Mouse (Mus musculus) small intestine, adult 2 months (tissue): Measurements from ENCODE around the gene Mindy2.

Experiments used
- CTCF ChIP-seq: fragments of 200-500 bp; IDR thresholded peaks from 2 replicates; pipeline ENCODE4 v1.5.1; 2012; ENCODE audit warnings: low read depth, mild to moderate bottlenecking, control low read depth, inconsistent platforms, low read length, moderate library complexity, mixed read lengths; ENCODE audit not compliant: insufficient replicate concordance, insufficient read length; ENCODE audit errors: extremely low read depth
- POLR2A ChIP-seq: fragments of 200-500 bp; IDR thresholded peaks from 2 replicates; pipeline ENCODE4 v1.6.1; 2012; ENCODE audit warnings: low read depth, mild to moderate bottlenecking, control low read depth, inconsistent platforms, low read length, moderate library complexity

- TF ChIP-seq CTCF: no peak
- TF ChIP-seq POLR2A: no peak
Measured at GRCm38 (mm10) chr9:70556796-70557195, 100.2 kb downstream of the Mindy2 start.
